Mouse (Mus musculus) erythroblast, embryonic 14.5 days (primary cell): ENCODE data around the gene Sorcs3.

Experiments used
- GATA1 ChIP-seq: IDR thresholded peaks from 2 replicates; pipeline ENCODE4 v1.6.1; 2012; ENCODE audit warnings: low read length, inconsistent platforms, mixed read lengths
- TAL1 ChIP-seq: IDR thresholded peaks from 3 replicates; pipeline ENCODE4 v1.6.1; 2012; ENCODE audit warnings: low read length, inconsistent platforms, mixed read lengths

- TF ChIP-seq GATA1 (no peak), TAL1 (no peak)
These were observed 628.5 kb downstream of the Sorcs3 start for GRCm38 (mm10) chr19:48834342-48834741.
